Mouse (Mus musculus) lung, embryonic 16.5 days (tissue): ENCODE results near the gene B4galt5. TPM values are rescaled to one million over a fixed set of nuclear protein-coding genes. Genes with fewer than 3 reads are reported as not detected.
"Not testable (repeated sequence)": the region's sequence is repeated elsewhere in the genome, so short reads cannot be mapped to it uniquely, and the experiment has no call there.

Experiments
- ATAC-seq: fragments of 200-750 bp; cut with Nextera tagmentation; 2 replicates; pipeline ENCODE4 v1.8.0; 2017; ENCODE audit warnings: low read depth, mild to moderate bottlenecking, moderate library complexity
- H3K27ac ChIP-seq: fragments of 300-500 bp; sonication (generic); 2 replicates; pipeline ENCODE4 v1.5.1; 2014; ENCODE audit warnings: mild to moderate bottlenecking, control low read depth, low read length
- H3K27me3 ChIP-seq: fragments of 300-500 bp; sonication (generic); 2 replicates; pipeline ENCODE4 v1.6.1; 2014; ENCODE audit warnings: low read depth, low read length, mixed read lengths; ENCODE audit not compliant: control insufficient read depth, insufficient read depth
- H3K36me3 ChIP-seq: fragments of 300-500 bp; sonication (generic); 2 replicates; pipeline ENCODE4 v1.6.1; 2014; ENCODE audit warnings: low read length; ENCODE audit not compliant: control insufficient read depth, insufficient read depth
- H3K4me1 ChIP-seq: fragments of 300-500 bp; sonication (generic); replicated peaks from 2 replicates; pipeline ENCODE4 v1.6.1; 2014; ENCODE audit warnings: low read length, mixed read lengths; ENCODE audit not compliant: control insufficient read depth, insufficient read depth
- H3K4me2 ChIP-seq: fragments of 300-500 bp; sonication (generic); 2 replicates; pipeline ENCODE4 v1.6.1; 2014; ENCODE audit warnings: low read depth, low read length, control low read depth
- H3K4me3 ChIP-seq: fragments of 300-500 bp; sonication (generic); 2 replicates; pipeline ENCODE4 v1.5.1; 2014; ENCODE audit warnings: mild to moderate bottlenecking, low read length, control low read depth
- H3K9ac ChIP-seq: fragments of 300-500 bp; sonication (generic); 2 replicates; pipeline ENCODE4 v1.6.1; 2014; ENCODE audit warnings: low read length, control low read depth
- H3K9me3 ChIP-seq: fragments of 300-500 bp; sonication (generic); 2 replicates; pipeline ENCODE4 v1.6.1; 2016; ENCODE audit warnings: low read length; ENCODE audit not compliant: control insufficient read depth
- WGBS: fragments of 180-500 bp; shearing (Covaris S2); extraction: QIAGEN DNeasy Blood & Tissue Kit; methylation state at CpG from one replicate; pipeline ENCODE4 v1.1.7; 2014; 5-methylcytosine and 5-hydroxymethylcytosine counted together
- polyA plus RNA-seq: library from polyadenylated mRNA; unstranded; fragments of >200 nt; fragmentation: Nextera tagmentation; extraction: Ambion mirVana; gene quantifications from 2 replicates; pipeline ENCODE4 v1.2.1, GENCODE M21; 2015

B4galt5 gene
- polyA plus RNA-seq = 7.3 and 8.3 TPM in 2 replicates

GRCm38 (mm10) chr2:167348376-167349282 is at the start of gene B4galt5:
Gene B4galt5 (minus strand): TSS chr2:167349183.
- under 1% methylated on average over 87 of the region's 111 CpGs for WGBS
- Histone ChIP-seq H3K4me3 (peak within 1 kb of the TSS; percentile 81), H3K4me1 (peaks cover 16% of the 10 kb centered on the region), H3K36me3 (no peaks in the 10 kb centered on the region), H3K9ac (peak within 1 kb of the TSS; percentile 83), H3K9me3 (no peaks in the 10 kb centered on the region), H3K27ac (peak within 1 kb of the TSS; percentile 59), H3K4me2 (peak within 1 kb of the TSS; percentile 91), H3K27me3 (no peaks in the 10 kb centered on the region)
- peak; percentile 21 for ATAC-seq

- H3K27me3 ChIP-seq, H3K4me3 ChIP-seq, H3K4me1 ChIP-seq, H3K4me2 ChIP-seq, H3K27ac ChIP-seq, ATAC-seq, H3K9ac ChIP-seq, H3K9me3 ChIP-seq, H3K36me3 ChIP-seq: not testable (repeated sequence)
- WGBS = 90% methylated on average over 9 of the region's 9 CpGs
These were observed 47.4 kb upstream of the B4galt5 start for GRCm38 (mm10) chr2:167396420-167396819.

- Histone ChIP-seq H3K4me3 (no peak overlapping the region), H3K4me1 (no peaks in the 10 kb centered on the region), H3K9me3 (no peaks in the 10 kb centered on the region), H3K27ac (no peak overlapping the region), H3K4me2 (no peak overlapping the region), H3K36me3 (no peaks in the 10 kb centered on the region), H3K27me3 (no peaks in the 10 kb centered on the region), H3K9ac (no peak overlapping the region)
- WGBS = 58% methylated on average over 7 of the region's 7 CpGs
- no peak for ATAC-seq
These were observed 45.4 kb upstream of the B4galt5 start for GRCm38 (mm10) chr2:167394426-167394825.

GRCm38 (mm10) chr2:167386998-167387397 is 38.0 kb upstream of the B4galt5 start:
- Histone ChIP-seq H3K9ac (no peak overlapping the region), H3K27ac (no peak overlapping the region), H3K4me3 (no peak overlapping the region), H3K4me1 (no peaks in the 10 kb centered on the region), H3K9me3 (no peaks in the 10 kb centered on the region), H3K36me3 (no peaks in the 10 kb centered on the region), H3K4me2 (no peak overlapping the region), H3K27me3 (no peaks in the 10 kb centered on the region)
- no peak for ATAC-seq
- WGBS = 72% methylated on average over 6 of the region's 6 CpGs

GRCm38 (mm10) chr2:167386456-167386855 is 37.5 kb upstream of the B4galt5 start:
- ATAC-seq = no peak
- H3K9me3 ChIP-seq = no peaks in the 10 kb centered on the region
- WGBS = 75% methylated on average over 4 of the region's 4 CpGs
- H3K4me2 ChIP-seq = no peak overlapping the region
- H3K4me3 ChIP-seq = no peak overlapping the region
- H3K9ac ChIP-seq = no peak overlapping the region
- no peaks in the 10 kb centered on the region for H3K36me3 ChIP-seq
- H3K27me3 ChIP-seq = no peaks in the 10 kb centered on the region
- no peak overlapping the region for H3K27ac ChIP-seq
- H3K4me1 ChIP-seq = no peaks in the 10 kb centered on the region

- WGBS = 71% methylated on average over 13 of the region's 13 CpGs
- no peaks in the 10 kb centered on the region for H3K27me3 ChIP-seq
- no peaks in the 10 kb centered on the region for H3K9me3 ChIP-seq
- no peaks in the 10 kb centered on the region for H3K36me3 ChIP-seq
- no peak overlapping the region for H3K27ac ChIP-seq
- no peak overlapping the region for H3K4me2 ChIP-seq
- ATAC-seq = no peak
- no peak overlapping the region for H3K9ac ChIP-seq
- H3K4me3 ChIP-seq = no peak overlapping the region
- peaks cover 4% of the 10 kb centered on the region for H3K4me1 ChIP-seq
These were observed 34.7 kb upstream of the B4galt5 start for GRCm38 (mm10) chr2:167383666-167384083.

- Histone ChIP-seq H3K4me3 (no peak overlapping the region), H3K9ac (no peak overlapping the region), H3K27ac (no peak overlapping the region), H3K4me2 (no peak overlapping the region), H3K36me3 (no peaks in the 10 kb centered on the region), H3K27me3 (no peaks in the 10 kb centered on the region), H3K9me3 (no peaks in the 10 kb centered on the region), H3K4me1 (peaks cover 4% of the 10 kb centered on the region)
- 78% methylated on average over 7 of the region's 7 CpGs for WGBS
- no peak for ATAC-seq
These were observed 33.4 kb upstream of the B4galt5 start for GRCm38 (mm10) chr2:167382389-167382788.

GRCm38 (mm10) chr2:167381596-167381995 is 32.6 kb upstream of the B4galt5 start:
- Histone ChIP-seq H3K27ac (no peak overlapping the region), H3K27me3 (no peaks in the 10 kb centered on the region), H3K4me3 (no peak overlapping the region), H3K9me3 (no peaks in the 10 kb centered on the region), H3K9ac (no peak overlapping the region), H3K36me3 (no peaks in the 10 kb centered on the region), H3K4me1 (peaks cover 4% of the 10 kb centered on the region), H3K4me2 (no peak overlapping the region)
- 68% methylated on average over 7 of the region's 7 CpGs for WGBS
- ATAC-seq = no peak

- Histone ChIP-seq H3K9me3 (no peaks in the 10 kb centered on the region), H3K9ac (0 out of 2 replicates have a peak overlapping the region, but pooled peaks have one; percentile 1), H3K27ac (0 out of 2 replicates have a peak overlapping the region, but pooled peaks have one; percentile 1), H3K27me3 (no peaks in the 10 kb centered on the region), H3K36me3 (no peaks in the 10 kb centered on the region), H3K4me2 (no peak overlapping the region), H3K4me1 (peaks cover 4% of the 10 kb centered on the region), H3K4me3 (no peak overlapping the region)
- 39% methylated on average over 7 of the region's 7 CpGs for WGBS
- no peak for ATAC-seq
These were observed 31.8 kb upstream of the B4galt5 start for GRCm38 (mm10) chr2:167380615-167381285.
